Mouse (Mus musculus) B cell, adult 67 days (primary cell): ENCODE results near the gene Gm10974. TPM values are rescaled to one million over a fixed set of nuclear protein-coding genes. Genes with fewer than 3 reads are reported as not detected.

Experiments used
- total RNA-seq, 2 experiments: library from RNA; stranded (reverse); gene quantifications; 4 replicates each; pipeline ENCODE4 v1.2.4; 2023

Gene Gm10974
- total RNA-seq: not detected

GRCm38 (mm10) chr7:66365904-66366303 lies at the start of gene Gm10974:
TSS of gene Gm10974 (plus strand) at chr7:66365905.

GRCm38 (mm10) chr7:66387813-66388521 lies 22.3 kb downstream of the Gm10974 start, which contains the start of gene Lrrk1:
TSS of gene Lrrk1 (minus strand) at chr7:66388350.

GRCm38 (mm10) chr7:66427437-66428161 lies 61.9 kb downstream of the Gm10974 start, which contains the start of gene Aldh1a3:
TSS of gene Aldh1a3 (minus strand) at chr7:66427517.

Other genes starting within 250 kb of the Gm10974 start
- 10 to 100 TPM; 41.9 to 51.9 TPM for gene Lrrk1, start 22.4 kb downstream of the Gm10974 start, total RNA-seq
- not detected for gene Aldh1a3, start 61.6 kb downstream of the Gm10974 start, total RNA-seq